Mouse (Mus musculus) heart, postnatal 0 days (tissue): ENCODE measurements at regions not wholly inside any gene's neighbourhood (a gene's known extent, or its start where the extent isn't known, plus 50 kb on each side); places are given as distances from the start of the nearest gene placed in this dataset.

Source experiments
- CTCF ChIP-seq: IDR thresholded peaks from 2 replicates; pipeline ENCODE4 v1.5.1; 2016; ENCODE audit warnings: antibody characterized with exemption, control low read depth, low read depth
- EP300 ChIP-seq: IDR thresholded peaks from 2 replicates; pipeline ENCODE4 v1.6.1; 2016; ENCODE audit warnings: antibody characterized with exemption, low read depth

GRCm38 (mm10) chr13:84760471-84760870 lies 428.7 kb upstream of the Ccnh start:
- TF ChIP-seq CTCF, result no peak
- TF ChIP-seq EP300, result no peak
